Mouse (Mus musculus) testis, adult 2 months (tissue): ENCODE data around the gene Mtx3.

ENCODE experiments used
- CTCF ChIP-seq: fragments of 200-500 bp; IDR thresholded peaks from 2 replicates; pipeline ENCODE4 v1.5.1; 2012; ENCODE audit warnings: low read depth, mild to moderate bottlenecking, inconsistent platforms, low read length, moderate library complexity; ENCODE audit not compliant: control insufficient read depth, insufficient read depth, insufficient replicate concordance
- POLR2A ChIP-seq: fragments of 200-500 bp; IDR thresholded peaks from 2 replicates; pipeline ENCODE4 v1.6.1; 2012; ENCODE audit warnings: low read depth, mild to moderate bottlenecking, inconsistent platforms, low read length, moderate library complexity; ENCODE audit not compliant: control insufficient read depth

GRCm38 (mm10) chr13:92879514-92879913 lies 35.0 kb downstream of the Mtx3 start:
- no peak for TF ChIP-seq CTCF
- no peak for TF ChIP-seq POLR2A
